Mouse (Mus musculus) hindbrain, embryonic 12.5 days (tissue): ENCODE data around the gene Serpina3a. TPM values are rescaled to one million over a fixed set of nuclear protein-coding genes. Genes with fewer than 3 reads are reported as not detected.

Source experiments
- ATAC-seq: fragments of 200-750 bp; cut with Nextera tagmentation; 2 replicates; pipeline ENCODE4 v1.8.0; 2017; ENCODE audit warnings: moderate TSS enrichment; ENCODE audit not compliant: low FRiP score
- H3K27ac ChIP-seq: fragments of 300-500 bp; sonication (generic); 2 replicates; pipeline ENCODE4 v1.5.1; 2016; ENCODE audit warnings: mild to moderate bottlenecking
- H3K27me3 ChIP-seq: fragments of 300-500 bp; sonication (generic); 2 replicates; pipeline ENCODE4 v1.6.1; 2016; ENCODE audit warnings: mild to moderate bottlenecking
- H3K36me3 ChIP-seq: fragments of 300-500 bp; sonication (generic); 2 replicates; pipeline ENCODE4 v1.6.1; 2016; ENCODE audit warnings: mild to moderate bottlenecking
- H3K4me1 ChIP-seq: fragments of 300-500 bp; sonication (generic); 2 replicates; pipeline ENCODE4 v1.6.1; 2016
- H3K4me2 ChIP-seq: fragments of 300-500 bp; sonication (generic); replicated peaks from 2 replicates; pipeline ENCODE4 v1.6.1; 2016; ENCODE audit warnings: mild to moderate bottlenecking
- H3K4me3 ChIP-seq: fragments of 300-500 bp; sonication (generic); 2 replicates; pipeline ENCODE4 v1.5.1; 2016; ENCODE audit warnings: mild to moderate bottlenecking
- H3K9ac ChIP-seq: fragments of 300-500 bp; sonication (generic); 2 replicates; pipeline ENCODE4 v1.6.1; 2016; ENCODE audit warnings: mild to moderate bottlenecking, moderate library complexity
- H3K9me3 ChIP-seq: fragments of 300-500 bp; sonication (generic); replicated peaks from 2 replicates; pipeline ENCODE4 v1.6.1; 2016; ENCODE audit warnings: mild to moderate bottlenecking
- WGBS: fragments of 180-500 bp; shearing (Covaris S2); methylation state at CpG from one replicate; pipeline ENCODE4 v1.1.7; 2016; 5-methylcytosine and 5-hydroxymethylcytosine counted together
- polyA plus RNA-seq: library from polyadenylated mRNA; unstranded; fragments of >200 nt; fragmentation: Nextera tagmentation; extraction: Ambion mirVana; gene quantifications from 2 replicates; pipeline ENCODE4 v1.2.1, GENCODE M21; 2016

Gene Serpina3a
- polyA plus RNA-seq, 1 experiment from 2014 or later, result not detected

DNA sequence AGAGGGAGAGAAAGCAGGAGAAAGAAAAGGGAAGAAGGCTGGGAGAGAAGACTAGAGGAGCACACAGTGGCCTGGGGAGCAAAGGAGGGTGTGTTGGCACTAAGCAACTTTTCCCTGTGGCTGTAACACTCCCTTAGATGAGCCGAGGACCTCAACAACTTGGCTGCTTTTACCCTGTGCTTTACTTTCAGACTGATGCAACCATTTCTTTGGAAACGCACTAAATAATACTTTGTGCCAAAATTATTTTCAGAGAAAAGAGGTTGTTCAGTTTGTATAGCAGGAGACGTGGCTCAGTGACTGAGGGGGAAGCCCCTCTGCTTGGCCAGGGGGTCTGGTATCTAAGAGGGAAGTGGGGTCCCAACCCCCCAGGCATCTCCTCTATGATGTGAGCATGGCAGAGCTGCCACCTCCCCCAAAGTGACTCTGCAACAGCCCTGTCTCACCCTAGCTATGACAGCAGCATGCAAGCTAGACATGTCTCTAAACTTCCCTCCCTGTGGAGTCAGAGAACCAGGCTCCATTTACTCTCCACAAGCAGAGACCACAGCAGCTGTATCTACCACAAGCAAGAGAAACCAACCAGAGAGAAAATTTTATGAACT lies 40.6 kb downstream of the Serpina3a start:
- H3K4me3 ChIP-seq, result no peak overlapping the region
- no peak overlapping the region for H3K9ac ChIP-seq
- no peaks in the 10 kb centered on the region for H3K9me3 ChIP-seq
- H3K27ac ChIP-seq, result no peak overlapping the region
- H3K4me1 ChIP-seq, result no peaks in the 10 kb centered on the region
- ATAC-seq, result no peak
- no peak overlapping the region for H3K4me2 ChIP-seq
- no peaks in the 10 kb centered on the region for H3K27me3 ChIP-seq
- H3K36me3 ChIP-seq, result no peaks in the 10 kb centered on the region
- WGBS, result 82% methylated on average over 3 of the region's 3 CpGs

DNA sequence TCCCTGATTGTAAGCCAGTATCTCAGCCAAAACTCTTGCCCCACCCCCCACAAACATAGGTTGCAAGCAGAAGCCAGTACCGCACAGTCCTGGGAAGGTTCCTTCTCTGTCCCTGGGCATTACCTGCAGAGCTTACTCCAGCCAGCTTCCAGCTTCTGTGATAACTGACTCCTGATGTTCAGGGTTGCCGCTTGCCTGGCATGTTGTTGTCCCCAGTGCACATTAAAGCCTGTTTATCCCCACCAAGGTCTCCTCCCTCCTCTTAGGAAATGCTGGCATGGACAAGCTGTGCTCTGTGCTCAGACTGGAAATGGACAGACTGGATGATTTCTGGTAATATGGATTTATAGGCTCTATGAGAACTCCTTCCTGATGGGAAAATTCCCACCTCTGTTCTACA lies 41.1 kb downstream of the Serpina3a start, which contains the start of gene Serpina3c:
Gene Serpina3c (minus strand): TSS at position 215 of the 400 bp plus-strand sequence.
- WGBS, result 93% methylated on average over 2 of the region's 2 CpGs
- no peak within 1 kb of the TSS for H3K4me3 ChIP-seq
- no peak within 1 kb of the TSS for H3K4me2 ChIP-seq
- no peaks in the 10 kb centered on the region for H3K36me3 ChIP-seq
- ATAC-seq, result no peak
- H3K27ac ChIP-seq, result no peak within 1 kb of the TSS
- H3K9ac ChIP-seq, result no peak within 1 kb of the TSS
- H3K4me1 ChIP-seq, result no peaks in the 10 kb centered on the region
- no peaks in the 10 kb centered on the region for H3K9me3 ChIP-seq
- H3K27me3 ChIP-seq, result no peaks in the 10 kb centered on the region

Other genes with a start within 250 kb of the Serpina3a start
- gene Serpina1a, start 249.2 kb upstream of the Serpina3a start, polyA plus RNA-seq, result not detected in 2 replicates
- not detected in 2 replicates for gene Serpina1c, start 207.8 kb upstream of the Serpina3a start, polyA plus RNA-seq
- gene Serpina1e, start 153.7 kb upstream of the Serpina3a start, polyA plus RNA-seq, result not detected in 2 replicates
- not detected in 2 replicates for gene Serpina11, start 122.8 kb upstream of the Serpina3a start, polyA plus RNA-seq
- gene Serpina9, start 99.0 kb upstream of the Serpina3a start, polyA plus RNA-seq, result 0.08 TPM in 1 of 2 replicates, not detected in the other
- gene Serpina12, start 68.3 kb upstream of the Serpina3a start, polyA plus RNA-seq, result not detected in 2 replicates
- gene Serpina5, start 11.6 kb upstream of the Serpina3a start, polyA plus RNA-seq, result not detected in 2 replicates
- not detected in 2 replicates for gene Serpina3b, start 15.3 kb downstream of the Serpina3a start, polyA plus RNA-seq
- not detected in 2 replicates for gene Serpina3c, start 41.1 kb downstream of the Serpina3a start, polyA plus RNA-seq
- 0.14 and 0.34 TPM in 2 replicates for gene Serpina3f, start 101.8 kb downstream of the Serpina3a start, polyA plus RNA-seq
- gene Serpina3g, start 123.5 kb downstream of the Serpina3a start, polyA plus RNA-seq, result 0.40 and 0.61 TPM in 2 replicates
- 0.23 and 0.25 TPM in 2 replicates for gene Serpina3i, start 150.4 kb downstream of the Serpina3a start, polyA plus RNA-seq
- gene Serpina3j, start 201.8 kb downstream of the Serpina3a start, polyA plus RNA-seq, result not detected in 2 replicates
- not detected in 2 replicates for gene Serpina3k, start 225.8 kb downstream of the Serpina3a start, polyA plus RNA-seq
- gene Serpina3m, start 225.8 kb downstream of the Serpina3a start, polyA plus RNA-seq, result not detected in 2 replicates